Mouse (Mus musculus): ENCODE data around the gene Tbx1. TPM values are rescaled to one million over a fixed set of nuclear protein-coding genes. Genes with fewer than 3 reads are reported as not detected.

Tbx1 gene
- total and polyA plus RNA-seq, 3 experiments, result not detected

- H3K79me2 ChIP-seq (ENCODE audit: control insufficient read depth, insufficient read depth, low read length, poor library complexity), result no peaks in the 10 kb centered on the region
- H3K4me3 ChIP-seq (ENCODE audit: control insufficient read depth in 1 of 2, insufficient read depth in 1 of 2, low read depth in 2 of 2, low read length in 2 of 2), result no peak overlapping the region
- H3K4me1 ChIP-seq (ENCODE audit: control insufficient read depth in 1 of 2, insufficient read depth in 2 of 2, low read length in 2 of 2), result no peaks in the 10 kb centered on the region
- H3K9ac ChIP-seq (ENCODE audit: control insufficient read depth, low read depth, low read length, poor library complexity, severe bottlenecking), result no peak overlapping the region
- TF ChIP-seq NELFE (IDR thresholded peaks at IDR 0.05; ENCODE audit: low read depth, low read length) (no peak), KAT2A (conservative IDR thresholded peaks at IDR 0.05; ENCODE audit: low read depth, low read length) (no peak), MAZ (IDR thresholded peaks at IDR 0.05; ENCODE audit: low read depth, low read length) (no peak), HCFC1 (IDR thresholded peaks at IDR 0.05; ENCODE audit: low read depth, low read length) (no peak), TCF12 (IDR thresholded peaks at IDR 0.05; ENCODE audit: low read depth, low read length) (no peak), USF2 (IDR thresholded peaks at IDR 0.05; ENCODE audit: borderline replicate concordance in 1 of 2, insufficient read depth in 1 of 2, low read depth in 1 of 2, low read length in 2 of 2) (no peak), EP300 (IDR thresholded peaks at IDR 0.05; ENCODE audit: low read depth in 1 of 2, low read length in 2 of 2) (no peak), POLR2AphosphoS2 (IDR thresholded peaks at IDR 0.05; ENCODE audit: low read length) (no peak), TAL1 (IDR thresholded peaks at IDR 0.05; ENCODE audit: low read length) (no peak), JUND (IDR thresholded peaks at IDR 0.05; ENCODE audit: low read depth, low read length) (no peak), USF1 (IDR thresholded peaks at IDR 0.05; ENCODE audit: low read depth, low read length) (no peak), UBTF (IDR thresholded peaks at IDR 0.05; ENCODE audit: borderline replicate concordance, insufficient read depth, low read depth, low read length) (no peak), RAD21 (IDR thresholded peaks at IDR 0.05; ENCODE audit: low read depth, low read length) (no peak), ZMIZ1 (IDR thresholded peaks at IDR 0.05; ENCODE audit: low read depth, low read length) (no peak), GABPA (IDR thresholded peaks at IDR 0.05; ENCODE audit: low read depth, low read length) (no peak), ZNF384 (IDR thresholded peaks at IDR 0.05; ENCODE audit: low read depth, low read length) (no peak), TBP (IDR thresholded peaks at IDR 0.05; ENCODE audit: low read depth, low read length) (no peak), ELF1 (IDR thresholded peaks at IDR 0.05; ENCODE audit: low read depth, low read length) (no peak)
- no peak overlapping the region for H3K27ac ChIP-seq (ENCODE audit: control insufficient read depth, low read depth, low read length)
- H3K27me3 ChIP-seq (ENCODE audit: control insufficient read depth in 1 of 2, insufficient read depth in 2 of 2, low read length in 2 of 2), result peaks cover 2 to 4% of the 10 kb centered on the region in 2 experiments; a peak in 2 of 4 replicates
- no peaks in the 10 kb centered on the region for H3K36me3 ChIP-seq (ENCODE audit: control insufficient read depth in 1 of 2, insufficient read depth in 2 of 2, low read length in 2 of 2)
- DNase-seq (ENCODE audit: low read depth, low spot score), result no peak
- no peaks in the 10 kb centered on the region for H3K9me3 ChIP-seq (replicated peaks; ENCODE audit: insufficient read depth, low read length)
These were observed 13.8 kb upstream of the Tbx1 start for GRCm38 (mm10) chr16:18604267-18604701.

DNA sequence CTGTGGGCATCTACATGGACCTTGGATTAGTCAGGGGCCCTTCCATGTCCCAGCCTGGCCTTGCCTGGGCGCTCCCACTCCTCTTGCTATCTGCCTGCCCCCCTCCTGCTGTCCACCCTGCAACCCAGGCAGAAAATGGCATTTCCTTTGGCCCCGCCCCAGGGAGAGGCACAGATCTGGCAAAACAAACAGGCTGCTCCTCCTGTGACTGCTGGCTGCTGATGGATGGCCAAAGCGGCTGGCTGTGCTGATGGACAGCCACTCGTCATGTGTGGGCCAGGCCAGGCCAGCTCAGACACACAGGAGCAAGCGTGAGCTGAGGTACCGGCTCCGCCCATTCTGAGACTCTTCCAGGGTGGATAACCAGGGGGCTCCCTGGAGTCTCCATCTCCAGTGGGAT, 11.0 kb upstream of the Tbx1 start:
- H3K27ac ChIP-seq (ENCODE audit: control insufficient read depth, low read depth, low read length), result no peak overlapping the region
- TF ChIP-seq ZC3H11A (IDR thresholded peaks at IDR 0.05; ENCODE audit: low read depth, low read length) (no peak), JUND (IDR thresholded peaks at IDR 0.05; ENCODE audit: low read depth, low read length) (no peak), MAX (IDR thresholded peaks at IDR 0.05; ENCODE audit: low read length) (no peak), USF2 (IDR thresholded peaks at IDR 0.05; ENCODE audit: borderline replicate concordance in 1 of 2, insufficient read depth in 1 of 2, low read depth in 1 of 2, low read length in 2 of 2) (no peak), BHLHE40 (IDR thresholded peaks at IDR 0.05; ENCODE audit: borderline replicate concordance, low read depth, low read length) (no peak), CHD1 (IDR thresholded peaks at IDR 0.05; ENCODE audit: low read depth, low read length) (no peak), MXI1 (IDR thresholded peaks at IDR 0.05; ENCODE audit: low read depth, low read length) (no peak), ZMIZ1 (IDR thresholded peaks at IDR 0.05; ENCODE audit: low read depth, low read length) (no peak), MYB (IDR thresholded peaks at IDR 0.05; ENCODE audit: low read depth, low read length) (no peak), USF1 (IDR thresholded peaks at IDR 0.05; ENCODE audit: low read depth, low read length) (no peak), RAD21 (IDR thresholded peaks at IDR 0.05; ENCODE audit: low read depth, low read length) (no peak), ZKSCAN1 (IDR thresholded peaks at IDR 0.05; ENCODE audit: low read depth, low read length) (no peak)
- H3K79me2 ChIP-seq (ENCODE audit: control insufficient read depth, insufficient read depth, low read length, poor library complexity), result no peaks in the 10 kb centered on the region
- peaks cover 0 to 2% of the 10 kb centered on the region in 2 experiments; a peak in 2 of 4 replicates for H3K27me3 ChIP-seq (ENCODE audit: control insufficient read depth in 1 of 2, insufficient read depth in 2 of 2, low read length in 2 of 2)
- H3K9me3 ChIP-seq (replicated peaks; ENCODE audit: insufficient read depth, low read length), result no peaks in the 10 kb centered on the region
- H3K4me1 ChIP-seq (ENCODE audit: control insufficient read depth in 1 of 2, insufficient read depth in 2 of 2, low read length in 2 of 2), result no peaks in the 10 kb centered on the region
- no peak overlapping the region for H3K9ac ChIP-seq (ENCODE audit: control insufficient read depth, low read depth, low read length, poor library complexity, severe bottlenecking)
- H3K4me3 ChIP-seq (ENCODE audit: control insufficient read depth in 1 of 2, insufficient read depth in 1 of 2, low read depth in 2 of 2, low read length in 2 of 2), result no peak overlapping the region
- no peaks in the 10 kb centered on the region for H3K36me3 ChIP-seq (ENCODE audit: control insufficient read depth in 1 of 2, insufficient read depth in 2 of 2, low read length in 2 of 2)
- no peak for DNase-seq (ENCODE audit: low read depth, low spot score)
